Mouse (Mus musculus): ENCODE measurements around the gene Brsk2. TPM values are rescaled to one million over a fixed set of nuclear protein-coding genes. Genes with fewer than 3 reads are reported as not detected.
A peak's percentile ranks its signal among the peaks of the same experiment; 100 is the strongest.

The Brsk2 gene
- polyA plus RNA-seq, 1 experiment: 173 TPM

DNA sequence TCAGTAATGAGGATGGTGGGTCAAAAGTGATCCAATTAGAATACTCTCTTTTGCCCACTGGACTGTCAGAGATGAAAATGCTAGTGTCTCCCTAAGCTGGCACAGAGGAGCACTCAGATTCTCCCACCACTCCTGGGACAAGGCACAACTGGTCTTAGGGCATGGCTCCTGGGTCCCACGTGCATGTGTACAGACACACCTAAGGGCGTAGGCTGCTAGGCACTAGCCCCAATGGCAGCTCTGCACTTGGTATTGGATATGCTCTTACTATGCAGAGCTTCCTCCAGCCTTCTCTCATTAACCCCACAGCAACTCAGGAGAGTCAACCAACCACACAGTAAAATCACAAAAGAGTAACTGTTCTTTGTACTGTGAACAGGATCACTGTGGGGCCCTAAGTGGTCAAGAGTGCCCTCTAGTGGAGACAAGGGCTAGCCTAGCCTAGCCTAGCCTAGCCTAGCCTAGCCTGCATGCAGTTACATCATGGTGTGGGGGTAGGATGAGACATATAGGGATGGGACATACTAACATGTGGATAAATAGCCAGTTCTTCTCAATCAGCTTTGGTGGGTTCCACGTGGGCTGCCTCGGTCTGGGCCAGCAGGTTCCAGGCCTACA lies 88.1 kb downstream of the Brsk2 start:
- Histone ChIP-seq H3K4me1 (ENCODE audit: control insufficient read depth, insufficient read depth, low read length) (peaks cover 35% of the 10 kb centered on the region), H3K27me3 (ENCODE audit: control insufficient read depth, insufficient read depth, low read length) (no peaks in the 10 kb centered on the region), H3K27ac (ENCODE audit: insufficient read depth, low read length) (no peak overlapping the region), H3K4me3 (replicated peaks; ENCODE audit: insufficient read depth, low read depth, low read length) (no peak overlapping the region)
- peak; percentile 65 to 74 for DNase-seq
- WGBS: 80% methylated on average over 4 of the region's 4 CpGs
- no peak for TF ChIP-seq POLR2A (IDR thresholded peaks at IDR 0.05; ENCODE audit: borderline replicate concordance, insufficient read depth, low read length)
- TF ChIP-seq CTCF (IDR thresholded peaks at IDR 0.05; ENCODE audit: borderline replicate concordance, insufficient read depth, low read depth, low read length): peak; percentile 83

DNA sequence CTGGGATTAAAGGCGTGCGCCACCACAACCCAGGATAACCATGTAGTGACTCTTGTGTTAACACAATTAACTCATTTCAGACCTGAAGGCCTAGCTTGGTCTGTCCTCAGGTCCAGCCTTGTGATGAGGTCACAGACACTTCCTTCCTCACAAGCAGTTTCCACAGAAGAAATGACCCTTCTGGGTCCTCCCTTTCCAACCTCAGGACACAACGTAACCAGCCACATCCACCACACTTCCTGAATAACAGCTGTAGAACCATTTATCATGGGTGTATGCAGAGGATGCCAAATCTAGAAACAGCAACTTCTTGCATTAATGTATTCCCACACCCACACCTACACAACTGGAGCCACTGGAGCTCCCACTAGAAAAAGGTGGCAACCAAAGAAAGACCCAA lies 91.2 kb downstream of the Brsk2 start:
- no peak for TF ChIP-seq CTCF (IDR thresholded peaks at IDR 0.05; ENCODE audit: borderline replicate concordance, insufficient read depth, low read depth, low read length)
- TF ChIP-seq POLR2A (IDR thresholded peaks at IDR 0.05; ENCODE audit: borderline replicate concordance, insufficient read depth, low read length): no peak
- 96% methylated on average over 3 of the region's 3 CpGs for WGBS
- DNase-seq: no peak

DNA sequence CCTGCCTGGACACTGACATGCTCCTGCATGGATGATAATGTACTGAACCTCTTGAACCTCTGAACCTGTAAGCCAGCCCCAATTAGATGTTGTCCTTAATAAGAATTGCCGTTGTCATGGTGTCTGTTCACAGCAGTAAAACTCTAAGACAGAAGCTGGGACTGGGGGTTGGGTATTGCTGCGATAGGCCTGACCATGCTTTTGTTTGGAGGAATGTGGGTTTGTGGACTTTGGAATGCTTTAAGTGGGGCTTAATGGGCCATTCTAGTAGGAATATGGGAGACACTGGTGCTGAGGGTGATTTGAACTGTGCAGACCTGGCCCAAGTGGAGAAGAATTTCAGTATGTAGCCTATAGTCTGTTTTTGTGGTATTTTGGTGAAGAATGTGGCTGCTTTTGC lies 95.8 kb downstream of the Brsk2 start:
- WGBS: 60% methylated on average over 2 of the region's 2 CpGs
- no peak overlapping the region for H3K27ac ChIP-seq (ENCODE audit: insufficient read depth, low read length)
- H3K4me3 ChIP-seq (replicated peaks; ENCODE audit: insufficient read depth, low read depth, low read length): no peak overlapping the region
- peaks cover 2% of the 10 kb centered on the region; the same call in 1 of the 2 replicates for H3K4me1 ChIP-seq (ENCODE audit: control insufficient read depth, insufficient read depth, low read length)
- DNase-seq: no peak
- no peaks in the 10 kb centered on the region for H3K27me3 ChIP-seq (ENCODE audit: control insufficient read depth, insufficient read depth, low read length)
- no peak for TF ChIP-seq CTCF (IDR thresholded peaks at IDR 0.05; ENCODE audit: borderline replicate concordance, insufficient read depth, low read depth, low read length)
- TF ChIP-seq POLR2A (IDR thresholded peaks at IDR 0.05; ENCODE audit: borderline replicate concordance, insufficient read depth, low read length): no peak

More for the DNA sequence above, 91.2 kb downstream of the Brsk2 start:
- H3K27ac ChIP-seq (ENCODE audit: insufficient read depth, low read length): no peak overlapping the region
- H3K4me3 ChIP-seq (replicated peaks; ENCODE audit: insufficient read depth, low read depth, low read length): no peak overlapping the region
- peaks cover 13% of the 10 kb centered on the region for H3K4me1 ChIP-seq (ENCODE audit: control insufficient read depth, insufficient read depth, low read length)
- H3K27me3 ChIP-seq (ENCODE audit: control insufficient read depth, insufficient read depth, low read length): no peaks in the 10 kb centered on the region

DNA sequence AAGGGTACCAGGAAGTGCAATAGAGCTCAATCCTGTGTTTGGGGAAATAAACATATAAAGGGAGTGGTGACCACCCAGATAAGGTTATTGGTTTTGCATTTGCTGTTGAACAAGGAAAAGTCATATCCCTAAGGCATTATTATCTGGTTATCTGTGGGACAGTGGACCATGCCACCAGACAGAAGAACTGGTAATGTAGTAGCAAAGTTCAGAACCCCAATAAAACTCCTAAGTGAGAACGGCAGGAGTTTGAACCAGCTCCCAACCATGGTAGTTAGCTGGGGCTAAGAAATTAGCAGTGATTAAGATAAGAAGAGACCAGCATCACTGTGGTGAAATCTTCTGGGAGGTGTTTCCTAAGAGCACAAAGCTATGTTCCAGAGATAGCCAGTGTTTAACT lies 96.4 kb downstream of the Brsk2 start:
- Histone ChIP-seq H3K4me3 (replicated peaks; ENCODE audit: insufficient read depth, low read depth, low read length) (no peak overlapping the region), H3K27me3 (ENCODE audit: control insufficient read depth, insufficient read depth, low read length) (no peaks in the 10 kb centered on the region), H3K27ac (ENCODE audit: insufficient read depth, low read length) (no peak overlapping the region), H3K4me1 (ENCODE audit: control insufficient read depth, insufficient read depth, low read length) (peaks cover 2% of the 10 kb centered on the region; the same call in 1 of the 2 replicates)
- no peak for DNase-seq
- WGBS: 98% methylated on average over 1 of the region's 1 CpGs
- no peak for TF ChIP-seq CTCF (IDR thresholded peaks at IDR 0.05; ENCODE audit: borderline replicate concordance, insufficient read depth, low read depth, low read length)
- TF ChIP-seq POLR2A (IDR thresholded peaks at IDR 0.05; ENCODE audit: borderline replicate concordance, insufficient read depth, low read length): no peak

DNA sequence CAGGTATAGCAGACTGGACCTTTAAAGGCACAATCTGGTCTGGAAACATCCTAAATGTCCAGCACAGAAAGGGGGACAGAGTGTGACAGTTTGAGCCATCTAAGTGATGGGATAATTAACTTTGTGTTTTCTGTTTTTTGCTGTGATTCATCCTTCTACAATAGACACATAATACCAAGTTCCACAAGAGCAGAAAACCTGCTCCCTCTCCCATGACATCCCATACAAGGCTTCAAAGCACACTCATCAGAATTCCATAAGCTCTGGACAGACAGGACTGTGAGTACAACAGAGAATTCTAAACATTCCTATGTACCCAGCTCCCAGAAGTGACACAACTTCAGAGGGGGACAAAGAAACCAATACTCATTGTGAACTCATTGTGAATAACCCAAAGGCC lies 101.0 kb downstream of the Brsk2 start:
- Histone ChIP-seq H3K27ac (ENCODE audit: insufficient read depth, low read length) (no peak overlapping the region), H3K4me1 (ENCODE audit: control insufficient read depth, insufficient read depth, low read length) (peaks cover 3% of the 10 kb centered on the region), H3K4me3 (replicated peaks; ENCODE audit: insufficient read depth, low read depth, low read length) (no peak overlapping the region), H3K27me3 (ENCODE audit: control insufficient read depth, insufficient read depth, low read length) (no peaks in the 10 kb centered on the region)
- TF ChIP-seq POLR2A (IDR thresholded peaks at IDR 0.05; ENCODE audit: borderline replicate concordance, insufficient read depth, low read length) (no peak), CTCF (IDR thresholded peaks at IDR 0.05; ENCODE audit: borderline replicate concordance, insufficient read depth, low read depth, low read length) (no peak)
- DNase-seq: no peak

Other genes with a start within 250 kb of the Brsk2 start
- not detected in 2 replicates for gene Muc5ac, start 160.8 kb upstream of the Brsk2 start, polyA plus RNA-seq (2012; rRNA removed)
- gene Muc5b, start 110.7 kb upstream of the Brsk2 start, polyA plus RNA-seq (2012; rRNA removed): under 0.01 TPM in 1 of 2 replicates, not detected in the other
- gene Tollip, start 31.2 kb upstream of the Brsk2 start, polyA plus RNA-seq (2012; rRNA removed): 151 and 161 TPM in 2 replicates
- 67.5 and 73.4 TPM in 2 replicates for gene Mob2, start 111.3 kb downstream of the Brsk2 start, polyA plus RNA-seq (2012; rRNA removed)
- 85.8 and 90.1 TPM in 2 replicates for gene Dusp8, start 146.1 kb downstream of the Brsk2 start, polyA plus RNA-seq (2012; rRNA removed)
- not detected in 2 replicates for gene Gm45618, start 171.0 kb downstream of the Brsk2 start, polyA plus RNA-seq (2012; rRNA removed)
- not detected in 2 replicates for gene Gm39115, start 186.3 kb downstream of the Brsk2 start, polyA plus RNA-seq (2012; rRNA removed)
- not detected in 2 replicates for gene Gm45337, start 194.9 kb downstream of the Brsk2 start, polyA plus RNA-seq (2012; rRNA removed)
- gene Gm29735, start 207.4 kb downstream of the Brsk2 start, polyA plus RNA-seq (2012; rRNA removed): not detected in 2 replicates
- gene Gm4553, start 216.0 kb downstream of the Brsk2 start, polyA plus RNA-seq (2012; rRNA removed): not detected in 2 replicates
- gene Krtap5-2, start 226.3 kb downstream of the Brsk2 start, polyA plus RNA-seq (2012; rRNA removed): not detected in 2 replicates
- gene Gm10153, start 240.6 kb downstream of the Brsk2 start, polyA plus RNA-seq (2012; rRNA removed): not detected in 2 replicates

Measured in cerebellum, adult 2 months (tissue).